Mouse (Mus musculus): ENCODE measurements at regions not wholly inside any gene's neighbourhood (a gene's known extent, or its start where the extent isn't known, plus 50 kb on each side); places are given as distances from the start of the nearest gene placed in this dataset.

- DNase-seq: no peak
These were observed 82.6 kb upstream of the Haao start for GRCm38 (mm10) chr17:83930401-83930800.

- peak in 1 of 2 experiments; percentile 51 for DNase-seq
These were observed 80.1 kb upstream of the Haao start for GRCm38 (mm10) chr17:83927749-83928387.

- DNase-seq: no peak
These were observed 76.6 kb upstream of the Haao start for GRCm38 (mm10) chr17:83924259-83924922.

- no peak for DNase-seq
These were observed 73.1 kb upstream of the Haao start for GRCm38 (mm10) chr17:83920894-83921293.

GRCm38 (mm10) chr17:83920225-83920624 lies 72.5 kb upstream of the Haao start:
- DNase-seq: no peak

- peak in 1 of 2 experiments; percentile 44 for DNase-seq
These were observed 70.8 kb upstream of the Haao start for GRCm38 (mm10) chr17:83918413-83919139.

- no peak for DNase-seq
These were observed 70.0 kb upstream of the Haao start for GRCm38 (mm10) chr17:83917781-83918180.

GRCm38 (mm10) chr17:83916684-83917166 lies 69.0 kb upstream of the Haao start:
- DNase-seq: no peak

GRCm38 (mm10) chr17:83915034-83915433 lies 67.3 kb upstream of the Haao start:
- no peak for DNase-seq

GRCm38 (mm10) chr17:83914603-83915002 lies 66.8 kb upstream of the Haao start:
- no peak for DNase-seq

- DNase-seq: no peak
These were observed 66.1 kb upstream of the Haao start for GRCm38 (mm10) chr17:83913711-83914415.

- DNase-seq: no peak
These were observed 64.7 kb upstream of the Haao start for GRCm38 (mm10) chr17:83912421-83912820.

- no peak for DNase-seq
These were observed 61.0 kb upstream of the Haao start for GRCm38 (mm10) chr17:83908811-83909210.

GRCm38 (mm10) chr17:83907538-83907937 lies 59.8 kb upstream of the Haao start:
- DNase-seq: no peak

GRCm38 (mm10) chr17:83906751-83907537 lies 59.2 kb upstream of the Haao start:
- DNase-seq: no peak

GRCm38 (mm10) chr17:83903467-83903866 lies 55.7 kb upstream of the Haao start:
- DNase-seq: peak; percentile 75 to 84

- DNase-seq: no peak
These were observed 54.8 kb upstream of the Haao start for GRCm38 (mm10) chr17:83902523-83902922.

GRCm38 (mm10) chr17:83902091-83902490 lies 54.3 kb upstream of the Haao start:
- DNase-seq: peak in 1 of 2 experiments; percentile 51

GRCm38 (mm10) chr17:83899588-83900152 lies 51.9 kb upstream of the Haao start:
- DNase-seq: no peak

- DNase-seq: no peak
These were observed 50.8 kb upstream of the Haao start for GRCm38 (mm10) chr17:83898531-83898930.
